Mouse (Mus musculus) lung, postnatal 25 days (tissue): ENCODE data around the gene Lima1.
A peak's percentile ranks its signal among the peaks of the same experiment; 100 is the strongest.
"Not testable (repeated sequence)": the region's sequence is repeated elsewhere in the genome, so short reads cannot be mapped to it uniquely, and the experiment has no call there.

Experiments
- DNase-seq: peaks from one replicate; pipeline ENCODE4 v3.0.0; 2022; ENCODE audit warnings: low spot score

Lima1 gene

DNA sequence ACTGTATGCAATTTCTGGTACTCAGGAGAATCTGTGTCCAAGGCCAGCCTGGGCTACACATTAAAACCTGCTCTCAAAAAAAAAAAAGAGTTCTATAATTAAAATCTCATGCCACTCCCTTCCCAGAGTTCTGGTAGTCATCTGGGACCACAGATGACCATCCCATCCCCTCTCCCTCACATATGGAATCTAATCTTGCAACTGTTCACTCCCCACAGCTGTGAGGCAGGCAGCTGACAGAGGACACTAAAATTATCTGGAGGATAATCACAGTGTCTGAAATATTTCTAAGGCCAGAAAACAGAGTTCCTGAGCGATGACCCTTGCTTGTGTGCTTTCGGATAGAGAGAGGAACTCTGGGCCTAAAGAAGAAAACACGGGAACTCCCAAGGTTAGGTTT lies 40.6 kb downstream of the Lima1 start:
- no peak for DNase-seq

DNA sequence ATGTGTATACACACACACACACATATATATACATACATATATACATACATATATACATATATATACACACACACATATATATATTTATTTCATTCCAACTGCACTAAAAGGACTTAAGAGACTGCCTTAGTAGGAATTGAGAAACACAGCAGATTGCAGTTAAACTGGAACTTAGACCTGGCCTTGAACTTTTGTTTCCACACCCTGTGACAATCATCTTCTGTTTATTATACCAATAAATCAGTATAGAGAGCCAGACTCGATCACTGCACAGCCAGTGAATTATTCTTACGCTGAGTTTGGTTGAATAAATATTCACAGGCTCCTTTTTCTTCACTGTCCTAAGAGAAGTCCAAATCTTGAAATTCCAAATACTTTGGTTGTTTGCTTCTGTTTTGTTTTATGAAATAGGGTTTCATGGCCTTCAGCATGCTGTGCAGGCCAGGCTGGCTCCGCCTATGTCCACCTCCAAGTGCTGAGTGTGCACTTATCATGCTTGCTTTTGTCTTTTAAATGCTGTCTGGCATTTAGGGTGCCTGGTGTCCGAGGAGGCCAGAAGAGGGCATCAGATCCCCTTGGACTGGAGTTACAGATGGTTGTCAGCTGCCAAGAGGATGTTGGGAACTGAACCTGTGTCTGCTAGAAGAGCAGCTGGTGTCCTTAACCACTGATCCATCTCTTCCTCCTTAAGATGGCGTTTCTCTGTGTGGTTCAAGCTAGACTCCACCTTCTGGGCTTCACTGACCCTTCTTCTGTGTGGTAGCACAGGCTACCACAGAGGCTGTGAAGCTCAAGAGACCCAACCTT lies 41.4 kb downstream of the Lima1 start:
- DNase-seq, result no peak

DNA sequence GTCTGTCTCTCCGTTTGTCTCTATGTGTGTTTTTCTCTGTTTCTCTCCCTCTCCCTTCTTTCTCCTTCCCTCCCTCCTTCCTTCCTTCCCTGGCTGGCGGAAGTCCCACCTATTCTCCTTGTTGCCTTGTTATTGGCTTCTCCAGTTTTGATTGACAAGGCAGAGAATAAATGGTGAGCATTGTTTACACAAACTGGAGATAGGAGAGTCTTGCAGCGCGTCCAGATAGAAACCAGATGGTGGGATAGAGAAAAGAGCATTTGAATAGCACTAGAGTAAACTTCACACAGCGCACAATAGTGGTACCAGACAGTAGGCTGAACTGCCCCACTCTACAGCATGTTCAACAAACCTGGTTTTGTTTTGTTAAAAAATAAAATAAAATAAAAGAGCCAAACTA lies 43.7 kb downstream of the Lima1 start:
- peak; percentile 49 for DNase-seq

DNA sequence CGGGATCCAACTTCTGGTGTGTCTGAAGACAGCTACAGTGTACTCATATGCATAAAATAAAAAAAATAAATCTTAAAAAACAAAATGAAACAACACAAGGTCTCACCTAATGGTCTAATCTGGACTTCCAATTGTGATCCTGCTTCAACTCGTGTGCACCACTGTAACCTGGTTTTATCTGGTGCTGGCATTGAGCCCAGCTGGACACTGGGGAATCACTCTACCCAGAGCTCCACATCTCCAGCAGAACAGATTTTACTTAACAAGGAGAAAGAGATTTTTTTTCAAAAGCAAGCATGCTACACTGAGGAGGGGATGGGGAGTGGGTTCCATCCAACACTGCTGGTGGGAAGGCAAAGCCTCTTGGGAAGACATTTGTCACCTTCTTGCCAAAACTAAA lies 47.2 kb downstream of the Lima1 start:
- DNase-seq, result no peak

DNA sequence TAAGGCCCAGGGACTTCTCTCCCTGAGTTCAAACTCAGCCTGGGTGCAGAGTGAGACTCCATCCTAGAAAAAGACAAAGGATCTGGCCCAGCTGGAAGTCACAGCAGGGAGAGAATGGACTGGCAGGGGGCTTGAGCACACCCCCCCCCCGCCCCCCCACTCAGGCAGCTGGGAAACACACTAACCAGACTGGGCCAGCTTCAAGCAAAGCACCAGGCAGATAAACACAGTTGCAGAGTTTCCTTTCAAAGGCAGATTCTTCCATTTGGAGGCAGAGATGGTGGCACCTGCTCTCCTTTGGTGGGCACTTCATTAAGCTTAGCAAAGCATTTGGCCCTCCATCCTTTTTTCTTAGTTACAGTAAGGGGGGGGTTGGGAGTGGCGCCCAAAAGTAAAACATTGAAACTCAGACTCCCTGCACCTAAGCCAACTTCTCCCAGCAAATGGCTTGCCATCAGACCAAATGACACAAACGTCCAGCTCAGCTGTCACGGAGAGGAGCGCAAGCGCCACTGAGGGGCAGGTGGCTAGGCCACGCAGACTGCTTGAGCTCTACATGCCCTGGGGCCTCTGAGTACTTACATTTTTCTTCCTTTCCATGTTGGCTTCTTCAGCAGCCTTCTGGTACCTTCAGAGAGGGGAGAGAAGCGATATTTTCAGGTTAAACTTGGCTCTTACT lies 48.9 kb downstream of the Lima1 start:
- no peak for DNase-seq

DNA sequence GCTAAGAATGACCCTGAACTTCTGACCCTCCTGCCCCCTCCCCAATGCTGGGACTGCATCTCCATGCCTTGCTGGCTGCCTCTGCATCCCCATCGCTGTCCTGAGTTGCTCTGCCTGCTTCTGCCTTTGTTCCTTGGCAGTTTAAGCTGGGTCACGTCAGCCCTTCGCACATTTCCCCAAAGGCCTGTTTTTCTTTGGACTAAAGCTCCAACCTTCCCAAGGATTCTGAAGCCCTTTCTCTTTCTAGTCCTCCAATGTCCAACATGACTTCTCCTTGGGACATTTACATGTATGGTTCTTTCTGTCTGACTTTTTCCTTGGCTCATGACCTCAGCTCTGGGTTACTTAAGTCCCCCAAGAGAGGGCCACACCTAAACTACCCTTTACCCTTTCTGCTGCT lies 50.0 kb downstream of the Lima1 start:
- no peak for DNase-seq

DNA sequence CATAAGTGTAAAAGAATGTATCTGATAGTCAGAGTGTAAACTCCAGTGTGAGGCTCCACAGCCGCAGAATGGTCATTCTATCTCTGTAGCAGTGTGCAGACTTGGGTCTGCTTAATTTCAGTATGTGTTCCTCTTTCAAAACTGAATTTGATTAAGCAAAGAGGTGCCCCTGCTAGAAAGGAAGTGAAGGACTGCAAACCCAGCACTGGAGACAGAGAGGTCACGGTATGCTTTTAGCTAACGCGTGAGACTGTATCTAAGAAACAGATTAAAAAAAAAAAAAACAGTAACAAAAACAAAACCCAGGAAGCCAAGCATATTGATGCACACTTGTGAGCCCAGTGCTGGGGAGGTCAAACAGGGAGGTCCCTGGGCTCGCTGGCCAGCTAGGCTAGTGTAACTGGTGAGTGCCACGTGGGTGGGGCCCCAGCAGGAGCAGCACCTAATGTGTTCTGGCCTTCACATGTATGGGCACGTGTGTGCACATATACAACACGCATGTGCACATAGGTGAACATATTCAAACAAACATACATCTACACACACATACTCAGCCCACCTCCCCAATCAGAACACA lies 51.8 kb downstream of the Lima1 start:
- no peak for DNase-seq

DNA sequence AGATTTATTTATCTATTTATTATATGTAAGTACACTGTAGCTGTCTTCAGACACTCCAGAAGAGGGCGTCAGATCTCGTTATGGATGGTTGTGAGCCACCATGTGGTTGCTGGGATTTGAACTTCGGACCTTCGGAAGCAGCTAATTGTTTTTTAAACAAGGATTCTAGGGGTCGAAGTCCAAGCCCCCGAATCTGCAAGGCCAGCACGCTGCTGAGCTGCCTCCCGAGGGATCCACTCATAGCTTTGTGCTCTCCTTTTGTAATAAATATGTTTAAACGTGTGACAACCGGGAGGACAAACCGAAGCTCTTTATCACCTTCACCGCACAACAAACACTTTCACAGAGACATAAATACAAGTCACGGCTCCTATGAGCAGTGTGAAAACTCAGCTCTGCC lies 52.8 kb downstream of the Lima1 start:
- not testable (repeated sequence) for DNase-seq

DNA sequence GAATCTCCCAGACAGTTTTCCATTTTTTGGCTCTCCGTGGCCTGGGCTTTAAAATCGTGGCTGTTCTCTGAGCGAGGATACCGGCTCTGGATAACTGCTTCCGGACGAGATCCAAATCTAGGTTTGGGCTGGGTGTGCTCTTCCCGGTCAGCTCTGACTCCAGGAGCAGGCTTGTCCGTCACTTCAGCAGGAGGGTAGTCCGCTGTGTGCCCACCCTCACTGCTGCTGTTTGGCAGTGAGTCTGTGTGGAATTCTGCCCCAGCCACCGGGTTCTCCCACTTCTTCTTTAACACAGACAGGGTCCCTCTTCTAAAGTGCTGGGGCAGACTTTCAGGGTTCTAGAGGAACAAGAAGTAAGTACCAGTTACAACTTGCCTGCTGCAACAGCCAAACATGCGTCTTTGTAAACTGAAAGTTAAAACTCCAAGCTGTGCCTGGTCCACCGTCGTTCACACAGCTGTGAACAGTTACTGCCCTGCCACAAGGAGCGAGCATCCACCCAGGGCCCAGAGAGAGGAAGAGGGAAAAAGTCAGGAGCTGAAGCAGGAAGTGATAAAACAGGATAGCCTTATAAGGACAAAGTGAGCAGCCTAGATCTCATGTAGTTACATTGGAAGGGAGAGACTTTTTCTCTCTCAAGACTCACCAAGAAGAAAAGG lies 55.5 kb downstream of the Lima1 start:
- peak; percentile 68 for DNase-seq

DNA sequence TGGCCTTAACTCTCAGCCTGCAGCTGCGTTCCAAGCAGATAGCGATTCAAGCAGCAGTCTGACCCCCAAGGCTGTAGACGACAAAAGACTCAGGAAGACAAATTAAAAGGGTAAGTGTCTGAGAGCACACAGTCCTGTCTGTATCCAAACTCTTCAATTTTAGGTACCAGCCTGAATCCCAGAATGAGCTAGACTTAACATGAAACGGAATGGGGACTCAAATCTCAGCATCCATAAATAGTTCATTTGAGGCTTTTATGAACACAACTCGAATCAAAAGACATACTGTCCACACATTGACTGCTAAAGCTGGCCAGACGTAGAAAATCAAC lies 56.2 kb downstream of the Lima1 start:
- DNase-seq, result no peak

DNA sequence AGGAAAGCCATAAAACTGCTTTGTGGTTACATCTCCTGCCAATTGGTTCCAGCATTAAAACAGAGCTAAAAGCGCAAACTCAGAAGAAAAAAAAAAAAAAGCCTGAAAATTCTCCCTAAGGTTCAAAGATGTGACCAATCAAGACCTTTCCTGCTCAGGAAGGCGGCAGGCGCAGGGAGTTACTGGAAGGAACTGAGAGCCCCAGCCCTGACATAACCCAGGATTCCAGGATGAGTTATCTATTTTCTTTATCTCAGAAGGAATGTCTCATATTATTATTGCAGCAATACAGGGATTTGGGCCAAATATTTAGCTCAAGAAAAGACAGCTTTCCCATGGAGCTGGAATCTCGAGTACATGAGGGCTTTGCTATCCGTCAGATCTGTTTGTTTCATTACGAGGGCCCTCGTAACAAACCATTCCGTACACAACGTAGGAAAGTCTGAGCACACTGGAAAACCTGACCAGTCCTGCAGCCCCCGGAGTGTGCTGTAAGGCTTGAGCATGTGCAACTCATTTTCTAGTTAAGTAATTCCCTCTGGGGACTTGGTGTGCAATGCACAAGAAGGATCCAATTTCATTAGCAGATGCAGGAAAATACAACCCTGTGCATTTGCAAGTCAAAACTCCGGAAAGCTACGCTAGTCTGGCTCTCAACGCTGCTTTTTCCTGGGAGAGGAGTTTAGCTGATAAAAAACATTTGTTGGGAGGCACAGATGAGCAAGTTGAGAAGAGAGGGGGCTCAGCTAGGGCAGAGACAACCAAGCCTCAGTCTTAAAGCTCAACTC lies 56.7 kb downstream of the Lima1 start:
- peak; percentile 38 for DNase-seq

DNA sequence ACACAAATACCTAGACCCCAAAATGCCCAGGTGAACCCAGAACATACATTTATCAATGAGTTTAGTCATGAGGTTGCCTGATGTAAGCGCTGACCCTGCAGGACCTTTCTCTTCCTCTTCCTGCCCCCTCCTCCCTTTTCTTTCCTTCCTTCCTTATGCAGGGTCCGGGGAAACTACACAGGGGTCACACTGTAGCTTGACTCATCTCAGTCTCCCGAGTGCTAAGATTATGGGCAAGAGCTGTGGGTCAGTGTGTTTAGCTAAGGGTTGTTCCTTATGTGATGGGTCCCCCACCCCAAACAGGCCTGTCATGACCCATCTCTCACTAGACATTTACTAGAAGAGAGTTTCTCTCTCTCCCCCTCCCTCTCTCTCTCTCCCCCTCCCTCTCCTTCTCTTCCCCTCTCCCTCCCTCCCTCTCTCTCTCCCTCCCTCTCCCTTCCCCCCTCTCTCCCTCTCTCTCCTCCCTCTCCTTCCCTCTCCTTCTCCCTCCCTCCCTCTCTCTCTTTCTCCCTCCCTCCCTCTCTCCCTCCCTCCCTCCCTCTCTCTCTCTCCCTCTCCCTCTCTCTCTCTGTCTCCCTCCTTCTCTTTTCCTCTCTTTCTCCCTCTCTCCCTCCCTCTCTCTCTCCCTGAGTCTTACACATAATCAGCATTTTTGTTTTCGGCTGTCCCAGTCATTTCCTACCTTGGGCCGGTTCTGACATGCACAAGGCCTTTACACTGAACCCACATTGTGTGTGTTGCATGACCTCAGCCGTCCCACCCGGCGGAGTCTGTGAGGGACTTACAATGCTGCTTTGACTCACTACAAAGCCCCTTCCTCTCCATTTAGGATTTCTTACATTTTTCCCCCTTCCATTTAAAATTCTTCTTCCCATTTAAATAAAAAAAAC lies 57.7 kb downstream of the Lima1 start:
- no peak for DNase-seq

DNA sequence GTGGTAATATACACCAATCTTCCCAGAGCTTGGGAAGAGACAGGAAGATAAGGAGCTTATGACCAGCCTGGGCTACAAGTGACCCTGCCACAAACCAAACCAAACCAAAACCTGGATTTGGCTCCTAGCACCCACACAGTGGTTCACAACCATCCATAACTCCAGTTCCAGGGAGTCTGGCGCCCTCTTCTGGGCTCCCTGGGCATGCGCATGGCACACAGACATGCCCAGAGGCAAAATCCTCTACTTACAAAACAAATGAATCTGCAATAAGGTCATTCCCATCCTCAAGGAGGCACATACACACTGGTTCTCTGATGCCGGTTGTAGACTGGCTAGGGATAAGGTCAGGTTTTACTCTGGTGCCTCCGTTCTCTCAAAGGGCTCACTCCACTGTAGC lies 59.3 kb downstream of the Lima1 start:
- DNase-seq, result no peak

DNA sequence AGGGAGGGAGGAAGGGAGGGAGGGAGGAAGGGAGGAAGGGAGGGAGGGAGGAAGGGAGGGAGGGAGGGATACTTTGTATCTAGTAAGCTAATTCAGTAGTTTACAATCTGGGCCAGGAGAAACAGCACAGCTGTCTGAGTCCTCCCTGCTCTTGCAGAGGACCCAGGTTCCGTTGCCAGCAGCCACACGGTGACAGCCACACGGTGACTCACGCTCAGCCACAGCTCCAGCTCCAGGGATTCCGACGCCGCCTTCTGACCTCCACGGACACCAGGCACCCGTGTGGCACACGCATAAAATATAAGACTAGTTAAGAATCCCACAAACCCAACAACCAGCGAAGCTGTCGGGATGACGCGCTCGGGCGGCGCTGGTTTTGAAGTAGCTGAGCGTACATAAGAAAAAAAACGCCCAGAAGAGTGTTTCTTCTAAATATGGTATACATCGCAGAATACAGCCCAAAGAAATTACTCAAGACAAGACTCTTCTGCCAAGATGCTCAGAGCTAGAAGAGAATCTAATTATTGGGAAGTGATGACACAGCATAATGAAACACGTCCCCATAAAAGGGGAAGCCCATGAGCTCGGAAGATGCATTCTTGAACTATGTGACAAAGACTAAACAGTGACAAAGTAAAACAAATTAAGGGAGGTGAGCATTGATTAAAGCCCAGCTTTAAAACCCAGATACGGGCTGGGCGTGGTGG lies 60.5 kb downstream of the Lima1 start:
- no peak for DNase-seq

DNA sequence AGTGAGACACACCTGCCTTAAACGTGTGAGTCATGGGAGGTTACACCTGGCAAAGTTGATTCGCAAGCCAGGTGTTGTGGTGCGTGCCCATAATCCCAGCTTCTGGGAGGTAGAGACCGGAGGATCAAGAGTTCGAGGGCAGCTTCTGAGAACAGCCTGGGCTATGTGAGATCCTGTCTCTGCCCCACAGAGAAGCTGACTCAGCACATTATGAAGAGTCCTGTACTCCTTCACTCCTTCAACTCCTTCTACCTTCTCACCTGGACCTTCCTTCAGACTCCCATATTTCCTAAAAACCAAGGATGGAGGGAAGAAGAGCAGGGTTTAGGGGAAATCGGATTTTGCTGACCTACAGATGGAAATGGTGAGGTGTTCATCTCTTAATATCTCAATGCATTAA lies 61.6 kb downstream of the Lima1 start:
- no peak for DNase-seq

DNA sequence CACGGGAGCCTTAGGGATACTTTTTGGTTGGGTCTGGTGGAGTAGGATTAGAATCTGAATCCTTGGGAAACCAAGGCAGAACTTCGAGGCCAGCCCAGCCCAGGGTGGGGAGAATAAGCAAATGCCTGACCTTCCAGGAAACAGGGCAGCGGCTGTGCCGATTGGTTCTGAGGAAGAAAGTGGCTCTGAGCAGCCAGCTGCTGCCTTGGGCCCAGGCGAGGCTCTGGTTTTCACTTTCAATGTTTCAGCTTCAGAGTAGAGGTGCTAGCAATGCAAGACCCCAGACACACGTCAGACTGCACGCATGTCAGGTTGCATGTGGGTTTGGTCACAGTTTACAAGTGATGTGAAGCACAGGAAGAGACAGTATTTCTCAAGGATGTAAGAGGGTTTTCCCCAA lies 63.2 kb downstream of the Lima1 start:
- no peak for DNase-seq

DNA sequence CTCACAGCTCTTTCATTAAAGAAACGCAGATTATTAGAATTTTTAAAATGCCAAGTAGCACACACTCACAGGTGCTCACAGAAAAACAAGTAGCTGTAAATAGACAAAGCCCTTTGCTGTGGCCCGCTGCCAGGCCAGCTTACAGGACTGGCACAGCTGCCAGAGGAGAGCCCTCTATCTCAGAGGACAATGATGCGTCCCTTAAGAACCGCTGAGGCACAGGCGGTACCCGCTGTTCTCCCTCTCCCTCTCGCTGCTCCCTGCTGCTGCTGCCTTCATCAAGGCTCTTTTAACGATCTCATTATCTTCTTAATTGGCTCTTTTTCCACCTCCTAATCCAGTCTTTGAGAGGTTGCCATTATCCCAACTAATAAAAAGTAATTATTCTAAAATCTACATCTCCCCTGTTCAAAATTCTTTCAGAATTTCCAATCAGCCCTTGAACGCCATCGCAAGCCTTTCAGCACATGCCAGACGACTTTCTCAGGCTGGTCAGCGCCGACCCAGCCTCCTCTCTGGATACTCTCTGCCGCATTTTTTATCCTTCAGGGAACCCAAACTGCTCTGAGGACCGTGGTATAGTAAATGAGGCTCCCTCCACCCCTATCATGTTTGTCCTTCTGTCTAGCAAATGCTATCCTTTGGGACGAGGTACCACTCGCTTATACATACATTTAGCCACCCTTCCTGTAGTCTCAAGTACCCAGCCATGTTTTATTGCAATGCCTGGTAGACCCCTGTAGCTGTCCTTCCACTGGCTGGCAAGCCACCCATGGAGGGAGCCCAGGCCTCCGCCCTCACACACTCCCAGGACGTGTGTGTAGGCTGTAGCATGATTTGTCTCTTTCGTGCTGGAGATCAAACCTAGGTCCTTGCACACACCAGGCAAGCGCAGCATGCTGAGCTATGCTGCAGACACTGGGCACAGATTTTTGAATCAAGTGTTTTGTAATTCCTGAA lies 67.2 kb downstream of the Lima1 start:
- DNase-seq, result no peak

DNA sequence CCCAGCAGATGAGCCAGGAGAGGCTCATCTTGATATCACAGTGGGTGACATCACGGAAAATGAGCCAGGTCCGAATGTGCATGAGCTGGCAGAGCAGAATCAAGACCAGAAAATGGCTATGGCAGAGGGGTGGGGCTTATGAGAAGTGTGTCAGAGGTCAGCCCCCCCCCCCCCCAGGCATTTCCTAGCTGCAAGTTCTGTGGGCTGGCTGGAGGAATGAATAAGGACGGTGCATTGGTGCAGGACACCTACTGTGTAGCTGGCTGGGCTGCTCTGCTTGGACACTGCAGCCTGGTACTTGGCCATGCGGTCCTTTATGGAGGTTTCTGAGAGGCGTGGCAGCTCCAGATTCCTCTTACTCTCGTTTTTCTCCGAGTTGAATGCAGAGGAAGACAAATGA lies 69.1 kb downstream of the Lima1 start:
- DNase-seq, result no peak

DNA sequence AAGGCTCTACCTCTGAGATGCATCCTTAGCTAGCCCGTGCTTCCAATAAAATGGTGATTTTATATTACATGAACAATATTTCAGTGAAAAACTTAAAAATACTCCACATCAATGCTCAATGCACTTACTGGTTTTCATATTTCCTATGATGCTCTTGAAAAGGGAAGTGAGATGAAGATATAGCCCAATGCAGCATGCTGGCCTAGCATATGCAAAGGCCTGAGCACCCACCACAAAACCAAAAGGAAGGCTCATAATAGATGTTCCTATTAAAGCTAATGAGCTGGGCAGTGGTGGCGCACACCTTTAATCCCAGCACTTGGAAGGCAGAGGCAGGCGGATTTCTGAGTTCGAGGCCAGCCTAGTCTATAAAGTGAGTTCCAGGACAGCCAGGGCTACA lies 69.6 kb downstream of the Lima1 start:
- DNase-seq, result no peak
